Mouse (Mus musculus) layer of hippocampus, adult 9-10 months (tissue): ENCODE data around the gene Cox6b1.

Source experiments
- DNase-seq: peaks from one replicate; pipeline ENCODE4 v3.0.0; 2022; ENCODE audit warnings: low spot score

Cox6b1 gene

GRCm38 (mm10) chr7:30585170-30585569, 40.8 kb downstream of the Cox6b1 start:
- DNase-seq = no peak

DNA sequence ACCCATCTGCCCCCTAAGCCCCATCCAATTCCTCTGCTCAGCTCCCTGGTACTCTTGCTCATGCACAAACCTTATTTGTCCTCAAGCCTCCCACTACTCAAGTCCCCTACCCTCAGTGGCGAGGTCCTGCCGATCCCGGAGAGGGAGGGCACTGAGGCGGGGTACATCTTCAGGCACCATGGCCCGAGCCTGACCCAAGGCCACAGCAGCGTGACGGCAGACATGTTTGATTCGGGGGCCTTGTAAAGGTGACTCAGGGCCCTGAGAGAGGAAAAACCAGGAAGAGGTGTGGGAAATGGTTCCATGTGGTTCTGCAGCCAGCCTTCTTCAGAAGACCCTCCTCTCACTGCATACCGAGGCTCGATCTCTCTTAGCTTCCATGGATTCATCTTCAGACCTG, 41.6 kb downstream of the Cox6b1 start:
- no peak for DNase-seq

GRCm38 (mm10) chr7:30581547-30581946, 44.4 kb downstream of the Cox6b1 start:
- DNase-seq = no peak

- no peak for DNase-seq
Measured at GRCm38 (mm10) chr7:30579950-30580349, 46.0 kb downstream of the Cox6b1 start.

- no peak for DNase-seq
Measured at GRCm38 (mm10) chr7:30572969-30573368, 53.0 kb downstream of the Cox6b1 start.

- DNase-seq = no peak
Measured at GRCm38 (mm10) chr7:30572389-30572788, 53.6 kb downstream of the Cox6b1 start.

DNA sequence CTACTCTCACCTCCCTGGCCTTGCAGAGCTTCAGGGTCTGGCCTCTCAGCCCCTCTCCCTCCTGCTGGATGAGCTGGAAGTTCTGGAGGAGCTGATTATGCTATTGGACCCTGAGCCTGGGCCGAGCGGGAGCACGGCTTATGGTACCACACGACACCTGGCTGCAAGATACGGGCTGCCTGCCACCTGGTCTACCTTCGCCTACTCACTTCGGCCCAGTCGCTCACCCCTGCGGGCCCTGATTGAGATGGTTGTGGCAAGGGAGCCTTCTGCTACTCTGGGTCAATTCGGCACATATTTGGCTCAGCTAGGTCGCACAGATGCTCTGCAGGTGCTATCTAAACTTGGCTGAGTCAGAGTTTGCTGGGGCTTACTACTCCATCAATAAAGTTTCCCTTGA, 58.4 kb downstream of the Cox6b1 start:
- DNase-seq = no peak
